Mouse (Mus musculus): Measurements from ENCODE around the gene Syn2. TPM values are rescaled to one million over a fixed set of nuclear protein-coding genes. Genes with fewer than 3 reads are reported as not detected.

Syn2 gene
- total and polyA plus RNA-seq, 2 experiments, result 0.07 to 0.18 TPM

DNA sequence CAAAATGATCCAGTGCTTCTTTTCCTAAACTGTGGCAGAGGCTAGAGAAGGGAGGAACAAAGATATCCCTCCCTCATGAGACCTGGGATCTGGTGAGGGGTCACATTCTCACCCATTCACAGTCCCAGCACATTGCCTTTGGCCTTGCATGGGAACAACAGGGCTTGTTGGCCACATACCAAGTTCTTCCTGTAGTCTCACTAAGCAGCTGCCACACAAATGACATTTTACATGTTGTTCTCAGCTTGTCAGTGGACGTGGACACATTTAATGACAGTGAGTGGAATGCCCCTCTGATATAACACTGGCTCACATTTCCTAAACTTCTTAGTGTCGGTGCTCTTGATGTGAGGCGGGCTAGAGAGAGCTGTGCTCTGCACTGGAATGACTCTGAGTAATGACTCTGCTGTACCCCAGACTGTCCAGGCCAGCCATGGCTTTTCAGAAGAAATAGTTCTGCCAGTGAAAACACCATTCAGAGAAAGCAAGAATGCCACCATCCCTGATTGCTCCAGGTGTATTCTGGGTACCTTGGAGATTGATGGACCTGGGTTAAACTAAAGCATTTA lies 106.5 kb downstream of the Syn2 start:
- Histone ChIP-seq H3K79me2 (ENCODE audit: control insufficient read depth, insufficient read depth, low read length) (no peaks in the 10 kb centered on the region), H3K4me3 (ENCODE audit: insufficient read depth, low read depth, low read length) (no peak overlapping the region), H3K9ac (ENCODE audit: low read depth, low read length) (no peak overlapping the region), H3K27me3 (ENCODE audit: control insufficient read depth, insufficient read depth, low read length) (no peaks in the 10 kb centered on the region), H3K27ac (replicated peaks; ENCODE audit: insufficient read depth, low read depth, low read length) (no peak overlapping the region), H3K36me3 (ENCODE audit: control insufficient read depth, insufficient read depth, low read length) (no peaks in the 10 kb centered on the region), H3K4me1 (ENCODE audit: control insufficient read depth, insufficient read depth, low read length) (peaks cover 6% of the 10 kb centered on the region)
- no peak for DNase-seq (ENCODE audit: extremely low read depth, low read depth, low spot score)
- WGBS, result 90% methylated on average over 3 of the region's 3 CpGs
- TF ChIP-seq CTCF (IDR thresholded peaks at IDR 0.05; ENCODE audit: low read depth, low read length) (no peak), POLR2A (IDR thresholded peaks at IDR 0.05; ENCODE audit: extremely low read depth, insufficient read depth, low read length) (no peak)

DNA sequence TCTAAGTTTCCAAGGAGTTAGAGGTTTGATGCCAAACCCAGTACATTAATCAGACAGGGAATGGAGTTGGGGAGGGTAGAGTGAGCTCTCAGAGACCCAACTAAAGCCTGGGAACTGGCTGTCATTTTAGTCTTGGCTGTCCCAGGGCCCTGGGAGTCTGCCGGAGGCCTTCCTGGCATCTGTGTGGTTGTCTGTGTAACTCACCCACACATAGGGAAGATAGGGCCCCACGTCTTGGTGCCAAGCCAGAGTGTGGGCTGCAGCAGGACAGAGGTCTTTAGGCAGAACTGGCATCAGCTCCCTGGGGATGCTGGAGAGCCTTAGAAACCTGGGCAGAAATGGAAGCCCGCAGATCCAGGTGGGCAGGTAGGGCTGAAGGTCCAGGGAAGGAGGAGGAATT lies 107.2 kb downstream of the Syn2 start:
- Histone ChIP-seq H3K36me3 (ENCODE audit: control insufficient read depth, insufficient read depth, low read length) (no peaks in the 10 kb centered on the region), H3K9ac (ENCODE audit: low read depth, low read length) (no peak overlapping the region), H3K27me3 (ENCODE audit: control insufficient read depth, insufficient read depth, low read length) (no peaks in the 10 kb centered on the region), H3K79me2 (ENCODE audit: control insufficient read depth, insufficient read depth, low read length) (no peaks in the 10 kb centered on the region), H3K4me3 (ENCODE audit: insufficient read depth, low read depth, low read length) (no peak overlapping the region), H3K27ac (replicated peaks; ENCODE audit: insufficient read depth, low read depth, low read length) (no peak overlapping the region), H3K4me1 (ENCODE audit: control insufficient read depth, insufficient read depth, low read length) (peaks cover 6% of the 10 kb centered on the region)
- DNase-seq (ENCODE audit: extremely low read depth, low read depth, low spot score), result no peak
- 83% methylated on average over 3 of the region's 3 CpGs for WGBS
- TF ChIP-seq CTCF (IDR thresholded peaks at IDR 0.05; ENCODE audit: low read depth, low read length) (no peak), POLR2A (IDR thresholded peaks at IDR 0.05; ENCODE audit: extremely low read depth, insufficient read depth, low read length) (no peak)

DNA sequence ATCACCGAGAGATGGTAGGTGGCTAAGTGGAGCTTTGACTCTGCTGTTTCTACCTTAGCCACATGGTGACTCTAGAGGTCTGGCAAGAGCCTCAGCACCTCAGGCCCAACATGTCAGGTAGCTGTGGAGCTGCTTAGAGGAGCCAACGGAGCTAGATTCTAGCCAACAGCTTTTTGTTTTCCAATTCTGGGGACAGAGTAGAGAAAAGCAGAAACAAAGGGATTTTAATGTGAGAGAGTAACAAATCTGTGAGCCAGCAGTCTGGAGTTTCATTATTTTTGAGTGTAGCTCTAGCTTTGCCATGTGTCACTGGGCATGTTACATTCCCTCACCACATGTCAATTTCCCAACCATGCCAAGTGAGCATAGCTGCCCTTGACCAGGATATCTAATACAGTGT lies 109.5 kb downstream of the Syn2 start:
- TF ChIP-seq CTCF (IDR thresholded peaks at IDR 0.05; ENCODE audit: low read depth, low read length) (no peak), POLR2A (IDR thresholded peaks at IDR 0.05; ENCODE audit: extremely low read depth, insufficient read depth, low read length) (no peak)
- Histone ChIP-seq H3K9ac (ENCODE audit: low read depth, low read length) (no peak overlapping the region), H3K27me3 (ENCODE audit: control insufficient read depth, insufficient read depth, low read length) (no peaks in the 10 kb centered on the region), H3K4me1 (ENCODE audit: control insufficient read depth, insufficient read depth, low read length) (no peaks in the 10 kb centered on the region), H3K27ac (replicated peaks; ENCODE audit: insufficient read depth, low read depth, low read length) (no peak overlapping the region), H3K36me3 (ENCODE audit: control insufficient read depth, insufficient read depth, low read length) (no peaks in the 10 kb centered on the region), H3K79me2 (ENCODE audit: control insufficient read depth, insufficient read depth, low read length) (no peaks in the 10 kb centered on the region), H3K4me3 (ENCODE audit: insufficient read depth, low read depth, low read length) (no peak overlapping the region)
- WGBS, result 76% methylated on average over 2 of the region's 2 CpGs
- DNase-seq (ENCODE audit: extremely low read depth, low read depth, low spot score), result no peak

DNA sequence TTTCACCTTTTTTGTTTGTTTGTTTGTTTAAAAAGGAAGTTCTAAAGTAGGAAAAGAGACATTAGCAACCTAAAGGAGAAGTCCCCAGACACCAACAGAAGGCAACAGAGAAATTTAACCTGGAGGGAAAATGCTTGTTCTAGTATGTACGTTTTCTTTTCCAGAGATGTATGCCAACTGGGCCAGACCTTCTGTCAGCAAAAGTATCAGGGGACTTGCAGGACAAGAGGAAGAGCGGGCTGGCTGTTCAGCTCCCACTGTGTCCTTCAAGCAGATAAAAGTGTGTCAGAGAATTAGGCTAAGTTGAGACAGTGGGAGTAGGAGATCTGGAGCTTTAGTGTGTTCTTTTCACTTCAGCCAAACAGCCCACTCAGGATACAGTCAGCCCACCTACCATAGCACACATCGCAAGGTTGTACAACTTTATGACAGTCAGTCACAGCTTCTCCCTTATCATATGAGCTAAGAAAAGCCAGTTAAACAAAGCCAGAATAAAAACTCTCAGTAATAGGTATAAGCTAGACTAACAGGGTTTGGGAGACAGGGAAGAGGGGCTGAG lies 110.9 kb downstream of the Syn2 start:
- Histone ChIP-seq H3K36me3 (ENCODE audit: control insufficient read depth, insufficient read depth, low read length) (no peaks in the 10 kb centered on the region), H3K9ac (ENCODE audit: low read depth, low read length) (no peak overlapping the region), H3K4me1 (ENCODE audit: control insufficient read depth, insufficient read depth, low read length) (no peaks in the 10 kb centered on the region), H3K4me3 (ENCODE audit: insufficient read depth, low read depth, low read length) (no peak overlapping the region), H3K27ac (replicated peaks; ENCODE audit: insufficient read depth, low read depth, low read length) (no peak overlapping the region), H3K79me2 (ENCODE audit: control insufficient read depth, insufficient read depth, low read length) (no peaks in the 10 kb centered on the region), H3K27me3 (ENCODE audit: control insufficient read depth, insufficient read depth, low read length) (no peaks in the 10 kb centered on the region)
- TF ChIP-seq CTCF (IDR thresholded peaks at IDR 0.05; ENCODE audit: low read depth, low read length) (no peak), POLR2A (IDR thresholded peaks at IDR 0.05; ENCODE audit: extremely low read depth, insufficient read depth, low read length) (no peak)
- 86% methylated on average over 3 of the region's 3 CpGs for WGBS
- DNase-seq (ENCODE audit: extremely low read depth, low read depth, low spot score), result no peak

DNA sequence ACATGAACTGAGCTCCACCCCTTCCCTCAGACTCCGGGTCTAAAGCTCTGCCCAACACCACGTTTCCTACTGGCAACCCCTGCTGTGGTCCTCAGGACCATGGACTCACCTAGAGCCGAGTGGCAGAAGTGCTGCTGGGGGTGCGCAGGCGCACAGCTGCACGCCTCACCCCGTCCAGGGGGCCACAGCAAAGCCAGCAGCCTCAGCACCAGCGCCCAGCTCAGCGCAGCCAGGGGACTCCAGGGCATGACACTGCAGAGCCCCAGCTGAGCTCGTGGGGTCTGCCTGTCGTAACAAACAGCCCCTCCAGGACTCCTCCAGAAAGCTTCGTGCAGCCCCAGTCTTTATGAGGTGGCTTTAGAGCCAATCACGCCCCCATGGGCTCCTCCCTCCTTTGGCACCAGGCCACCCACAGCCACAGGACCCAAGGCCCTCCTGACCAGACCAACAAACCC lies 116.9 kb downstream of the Syn2 start:
- Histone ChIP-seq H3K79me2 (ENCODE audit: control insufficient read depth, insufficient read depth, low read length) (no peaks in the 10 kb centered on the region), H3K36me3 (ENCODE audit: control insufficient read depth, insufficient read depth, low read length) (no peaks in the 10 kb centered on the region), H3K27me3 (ENCODE audit: control insufficient read depth, insufficient read depth, low read length) (peaks cover 4% of the 10 kb centered on the region; the same call in 1 of the 2 replicates), H3K27ac (replicated peaks; ENCODE audit: insufficient read depth, low read depth, low read length) (no peak overlapping the region), H3K4me1 (ENCODE audit: control insufficient read depth, insufficient read depth, low read length) (peaks cover 3% of the 10 kb centered on the region; the same call in 1 of the 2 replicates), H3K9ac (ENCODE audit: low read depth, low read length) (no peak overlapping the region), H3K4me3 (ENCODE audit: insufficient read depth, low read depth, low read length) (no peak overlapping the region)
- TF ChIP-seq POLR2A (IDR thresholded peaks at IDR 0.05; ENCODE audit: extremely low read depth, insufficient read depth, low read length), result no peak
- TF ChIP-seq CTCF (IDR thresholded peaks at IDR 0.05; ENCODE audit: low read depth, low read length), result no peak
- WGBS, result 14% methylated on average over 13 of the region's 13 CpGs
- DNase-seq (ENCODE audit: extremely low read depth, low read depth, low spot score), result no peak
